Comparison of ENCODE assay signal across 8 mouse cellular contexts in genomic region chr9:25167458-25168084, GRCm38 (mm10). TPM values are rescaled to one million over a fixed set of nuclear protein-coding genes. Genes with fewer than 3 reads are reported as not detected.
DNase-seq lines count a peak whose midpoint lies in the region; TF ChIP-seq lines count a peak whose summit lies in the region.

No protein-coding gene starts in this region.

- TF ChIP-seq CTCF in brain, embryonic 14.5 days (IDR thresholded peaks at IDR 0.05; ENCODE audit: borderline replicate concordance, extremely low read depth, insufficient read depth, insufficient read length): peak; percentile 84; the same call in 1 of the 2 replicates

- DNase-seq in MEL-GATA-1-ER (ENCODE audit: extremely low read depth, low read depth): peak; percentile 82
- DNase-seq in brain, embryonic 14.5 days (ENCODE audit: low read depth): peak; percentile 77
- DNase-seq in fibroblast of lung, adult 2 months (ENCODE audit: low read depth): peak; percentile 67
- peak; percentile 47 for DNase-seq in heart, postnatal 25 days (ENCODE audit: low spot score)
- peak; percentile 76 for DNase-seq in layer of hippocampus, adult 9-11 months
- DNase-seq in lung, postnatal 10 days: peak; percentile 87
- peak; percentile 85 to 88 for DNase-seq in right cerebral cortex, postnatal 10 days (ENCODE audit: low spot score in 2 of 2)
- peak; percentile 76 for DNase-seq in urinary bladder, postnatal 36 days (ENCODE audit: low spot score in 2 of 2)

- intact Hi-C loops in heart, postnatal 25 days (cut with DNase I): loop anchor here (1.0 to 5.0 kb wide), 2 partner anchors 142 to 425 kb away; no protein-coding TSS in a partner anchor

- no peak for TF ChIP-seq POLR2A in brain, embryonic 14.5 days (IDR thresholded peaks at IDR 0.05; ENCODE audit: borderline replicate concordance, extremely low read depth, insufficient read depth, insufficient read length, poor library complexity, severe bottlenecking)

RNA-seq across cellular contexts. Expression of gene Herpud2, which starts 16.0 kb away (rescaled TPM):
- 34.6 and 35.8 TPM in 2 replicates for polyA plus RNA-seq in brain, embryonic 14.5 days (2012; rRNA removed)
- total RNA-seq in heart, postnatal 25 days (2021): 10 to 100 TPM; 33.4 to 37.8 TPM

Comparison
In these comparisons a context has a peak if more than half of its experiments do, and no peak if none do; other contexts are left out.
1. Peak in every context shown above with its lines: DNase-seq.